Mouse (Mus musculus) left cerebral cortex, postnatal 14 days (tissue): ENCODE data around the gene Nhej1. TPM values are rescaled to one million over a fixed set of nuclear protein-coding genes. Genes with fewer than 3 reads are reported as not detected.

Experiments used
- DNase-seq, 2 experiments: peaks; one replicate each; pipeline ENCODE4 v3.0.0; 2021 to 2022; ENCODE audit warnings: low spot score in 2 of 2, mixed read lengths in 1 of 2
- intact Hi-C: fragments of 180-260 bp; cut with DNase I; formaldehyde crosslinking; loops from one replicate; pipeline ENCODE4 v1.15.1; 2025
- total RNA-seq, 2 experiments: library from RNA; stranded (reverse); gene quantifications; 2 replicates each; pipeline ENCODE4 v1.2.3; 2021

The Nhej1 gene
- total RNA-seq, 2 experiments from 2014 or later: 1.6 to 2.6 TPM

- intact Hi-C loops: no loop called here
- DNase-seq: peak in 1 of 2 experiments; percentile 4
Measured at GRCm38 (mm10) chr1:75001183-75001582, 123.8 kb downstream of the Nhej1 start.

- intact Hi-C loops: no loop called here
- DNase-seq: peak; percentile 23 to 47
Measured at GRCm38 (mm10) chr1:75000496-75000895, 124.5 kb downstream of the Nhej1 start.

GRCm38 (mm10) chr1:74999173-74999572 lies 125.8 kb downstream of the Nhej1 start:
- intact Hi-C loops: no loop called here
- DNase-seq: no peak

GRCm38 (mm10) chr1:74997231-74997630 lies 127.8 kb downstream of the Nhej1 start:
- intact Hi-C loops: no loop called here
- no peak for DNase-seq

- intact Hi-C loops: no loop called here
- DNase-seq: no peak
Measured at GRCm38 (mm10) chr1:74977001-74977400, 148.0 kb downstream of the Nhej1 start.

- intact Hi-C loops: no loop called here
- DNase-seq: no peak
Measured at GRCm38 (mm10) chr1:74975936-74976335, 149.1 kb downstream of the Nhej1 start.

- no peak for DNase-seq
- intact Hi-C loops: no loop called here
Measured at GRCm38 (mm10) chr1:74973590-74973989, 151.4 kb downstream of the Nhej1 start.

- intact Hi-C loops: no loop called here
- no peak for DNase-seq
Measured at GRCm38 (mm10) chr1:74971353-74972050, 153.5 kb downstream of the Nhej1 start.

- intact Hi-C loops: no loop called here
- DNase-seq: no peak
Measured at GRCm38 (mm10) chr1:74967962-74968580, 156.9 kb downstream of the Nhej1 start.

GRCm38 (mm10) chr1:74964494-74965215 lies 160.3 kb downstream of the Nhej1 start:
- DNase-seq: peak; percentile 73 to 75
- intact Hi-C loops: loop anchor here (2.0 kb wide), 1 partner anchor 52 kb away; no protein-coding TSS in a partner anchor

GRCm38 (mm10) chr1:74962853-74963227 lies 162.2 kb downstream of the Nhej1 start:
- DNase-seq: no peak
- intact Hi-C loops: no loop called here

GRCm38 (mm10) chr1:74962126-74962852 lies 162.7 kb downstream of the Nhej1 start:
- intact Hi-C loops: no loop called here
- no peak for DNase-seq

GRCm38 (mm10) chr1:74961722-74962121 lies 163.3 kb downstream of the Nhej1 start:
- no peak for DNase-seq
- intact Hi-C loops: no loop called here

GRCm38 (mm10) chr1:74960059-74960458 lies 164.9 kb downstream of the Nhej1 start:
- no peak for DNase-seq
- intact Hi-C loops: no loop called here

GRCm38 (mm10) chr1:74951556-74952210 lies 173.3 kb downstream of the Nhej1 start, which contains the start of gene Ihh:
Gene Ihh (minus strand): TSS chr1:74951672.
- no peak for DNase-seq
- intact Hi-C loops: no loop called here

GRCm38 (mm10) chr1:74950576-74951490 lies 174.2 kb downstream of the Nhej1 start:
- intact Hi-C loops: no loop called here
- no peak for DNase-seq

- intact Hi-C loops: no loop called here
- no peak for DNase-seq
Measured at GRCm38 (mm10) chr1:74950066-74950465, 174.9 kb downstream of the Nhej1 start.

- intact Hi-C loops: loop anchor here (5.0 kb wide), 1 partner anchor 68 kb away; no protein-coding TSS in a partner anchor
- no peak for DNase-seq
Measured at GRCm38 (mm10) chr1:74949666-74950050, 175.3 kb downstream of the Nhej1 start.
